Mouse (Mus musculus): ENCODE results near the gene Aqp3. TPM values are rescaled to one million over a fixed set of nuclear protein-coding genes. Genes with fewer than 3 reads are reported as not detected.

The Aqp3 gene
- total and polyA plus RNA-seq, 3 experiments: 0.12 to 0.42 TPM; not detected in 1

GRCm38 (mm10) chr4:41134935-41135710, 37.1 kb upstream of the Aqp3 start (continued):
- TF ChIP-seq NRF1 (IDR thresholded peaks at IDR 0.05; ENCODE audit: insufficient read depth, low read depth, low read length, poor library complexity, severe bottlenecking): peak; percentile 70
- TF ChIP-seq TBP (IDR thresholded peaks at IDR 0.05; ENCODE audit: low read depth, low read length): no peak
- peak; percentile 58 to 67; a peak in 3 of 4 replicates for TF ChIP-seq POLR2A (IDR thresholded peaks at IDR 0.05; ENCODE audit: control insufficient read depth in 1 of 2, insufficient read depth in 1 of 2, low read depth in 1 of 2, low read length in 2 of 2, poor library complexity in 1 of 2)
- no peak for TF ChIP-seq SMC3 (IDR thresholded peaks at IDR 0.05; ENCODE audit: low read depth, low read length)
- no peak for TF ChIP-seq TAL1 (IDR thresholded peaks at IDR 0.05; ENCODE audit: low read length)
- TF ChIP-seq MXI1 (IDR thresholded peaks at IDR 0.05; ENCODE audit: low read depth, low read length): peak; percentile 85
- TF ChIP-seq USF1 (IDR thresholded peaks at IDR 0.05; ENCODE audit: low read depth, low read length): no peak
- TF ChIP-seq GABPA (IDR thresholded peaks at IDR 0.05; ENCODE audit: low read depth, low read length): no peak
- TF ChIP-seq E2F4 (IDR thresholded peaks at IDR 0.05; ENCODE audit: borderline replicate concordance, low read depth, low read length): no peak
- no peak for TF ChIP-seq RAD21 (IDR thresholded peaks at IDR 0.05; ENCODE audit: low read depth, low read length)
- TF ChIP-seq MYB (IDR thresholded peaks at IDR 0.05; ENCODE audit: low read depth, low read length): no peak
- TF ChIP-seq ETS1 (IDR thresholded peaks at IDR 0.05; ENCODE audit: low read depth, low read length): peak; percentile 43; the same call in 1 of the 2 replicates
- no peak for TF ChIP-seq ZKSCAN1 (IDR thresholded peaks at IDR 0.05; ENCODE audit: low read depth, low read length)
- no peak for TF ChIP-seq ZNF384 (IDR thresholded peaks at IDR 0.05; ENCODE audit: low read depth, low read length)
- TF ChIP-seq MEF2A (IDR thresholded peaks at IDR 0.05; ENCODE audit: extremely low read depth, insufficient replicate concordance, low read depth, low read length, poor library complexity, severe bottlenecking): no peak

- Histone ChIP-seq H3K79me2 (ENCODE audit: control insufficient read depth, insufficient read depth, low read length, poor library complexity) (peaks cover 21% of the 10 kb centered on the region), H3K9ac (ENCODE audit: control insufficient read depth, low read depth, low read length, poor library complexity, severe bottlenecking) (peak overlapping the region; percentile 30), H3K36me3 (ENCODE audit: control insufficient read depth in 1 of 2, insufficient read depth in 2 of 2, low read length in 2 of 2) (peaks cover 0 to 34% of the 10 kb centered on the region in 2 experiments; a peak in 2 of 4 replicates), H3K27me3 (ENCODE audit: control insufficient read depth in 1 of 2, insufficient read depth in 2 of 2, low read length in 2 of 2) (no peaks in the 10 kb centered on the region), H3K4me1 (ENCODE audit: control insufficient read depth in 1 of 2, insufficient read depth in 2 of 2, low read length in 2 of 2) (peaks cover 22 to 28% of the 10 kb centered on the region in 2 experiments), H3K9me3 (replicated peaks; ENCODE audit: insufficient read depth, low read length) (no peaks in the 10 kb centered on the region), H3K27ac (ENCODE audit: control insufficient read depth, low read depth, low read length) (peak overlapping the region; percentile 61), H3K4me3 (ENCODE audit: control insufficient read depth in 1 of 2, insufficient read depth in 1 of 2, low read depth in 2 of 2, low read length in 2 of 2) (peak overlapping the region in 1 of 2 experiments; percentile 86; a peak in 2 of 4 replicates)
- DNase-seq (ENCODE audit: low read depth, low spot score): peak; percentile 48
- no peak for TF ChIP-seq RCOR1 (IDR thresholded peaks at IDR 0.05; ENCODE audit: low read depth, low read length)
- peak; percentile 83 for TF ChIP-seq TCF12 (IDR thresholded peaks at IDR 0.05; ENCODE audit: low read depth, low read length)
- TF ChIP-seq POLR2AphosphoS5 (IDR thresholded peaks at IDR 0.05; ENCODE audit: borderline replicate concordance, low read depth, low read length): no peak
- peak; percentile 77 for TF ChIP-seq TAL1 (IDR thresholded peaks at IDR 0.05; ENCODE audit: low read length)
- TF ChIP-seq JUND (IDR thresholded peaks at IDR 0.05; ENCODE audit: low read depth, low read length): no peak
- TF ChIP-seq ETS1 (IDR thresholded peaks at IDR 0.05; ENCODE audit: low read depth, low read length): 0 out of 2 replicates have a peak, but pooled peaks have one; percentile 17
- no peak for TF ChIP-seq MAX (IDR thresholded peaks at IDR 0.05; ENCODE audit: low read length)
- peak; percentile 70 to 73 for TF ChIP-seq EP300 (IDR thresholded peaks at IDR 0.05; ENCODE audit: low read depth in 1 of 2, low read length in 2 of 2)
- no peak for TF ChIP-seq POLR2A (IDR thresholded peaks at IDR 0.05; ENCODE audit: control insufficient read depth in 1 of 2, insufficient read depth in 1 of 2, low read depth in 1 of 2, low read length in 2 of 2, poor library complexity in 1 of 2)
- no peak for TF ChIP-seq ELF1 (IDR thresholded peaks at IDR 0.05; ENCODE audit: low read depth, low read length)
- TF ChIP-seq ZNF384 (IDR thresholded peaks at IDR 0.05; ENCODE audit: low read depth, low read length): 0 out of 2 replicates have a peak, but pooled peaks have one; percentile 4
- no peak for TF ChIP-seq MXI1 (IDR thresholded peaks at IDR 0.05; ENCODE audit: low read depth, low read length)
- TF ChIP-seq BHLHE40 (IDR thresholded peaks at IDR 0.05; ENCODE audit: borderline replicate concordance, low read depth, low read length): no peak
- no peak for TF ChIP-seq TBP (IDR thresholded peaks at IDR 0.05; ENCODE audit: low read depth, low read length)
- no peak for TF ChIP-seq GABPA (IDR thresholded peaks at IDR 0.05; ENCODE audit: low read depth, low read length)
- no peak for TF ChIP-seq MYB (IDR thresholded peaks at IDR 0.05; ENCODE audit: low read depth, low read length)
- no peak for TF ChIP-seq NELFE (IDR thresholded peaks at IDR 0.05; ENCODE audit: low read depth, low read length)
- TF ChIP-seq HCFC1 (IDR thresholded peaks at IDR 0.05; ENCODE audit: low read depth, low read length): no peak
- no peak for TF ChIP-seq CTCF (IDR thresholded peaks at IDR 0.05 in 2 of 3, conservative IDR thresholded peaks at IDR 0.05 in 1 of 3; ENCODE audit: control insufficient read depth in 1 of 3, insufficient read depth in 1 of 3, low read depth in 2 of 3, low read length in 3 of 3, poor library complexity in 1 of 3, severe bottlenecking in 1 of 3)
- TF ChIP-seq POLR2AphosphoS2 (IDR thresholded peaks at IDR 0.05; ENCODE audit: low read length): no peak
- TF ChIP-seq ZKSCAN1 (IDR thresholded peaks at IDR 0.05; ENCODE audit: low read depth, low read length): no peak
- peak; percentile 82 for TF ChIP-seq GATA1 (IDR thresholded peaks at IDR 0.05; ENCODE audit: low read depth, low read length)
- no peak for TF ChIP-seq ZMIZ1 (IDR thresholded peaks at IDR 0.05; ENCODE audit: low read depth, low read length)
- no peak for TF ChIP-seq MEF2A (IDR thresholded peaks at IDR 0.05; ENCODE audit: extremely low read depth, insufficient replicate concordance, low read depth, low read length, poor library complexity, severe bottlenecking)
Measured at GRCm38 (mm10) chr4:41133529-41134291, 35.7 kb upstream of the Aqp3 start.

All from MEL (cell line).